Mouse (Mus musculus) E14TG2a.4 (cell line): ENCODE data around the gene Oxct1.

ENCODE experiments used
- H3K27me3 ChIP-seq: 2 replicates; pipeline ENCODE4 v1.6.1; 2014; ENCODE audit warnings: low read length, control low read depth; ENCODE audit not compliant: insufficient read depth
- H3K36me3 ChIP-seq: 2 replicates; pipeline ENCODE4 v1.6.1; 2014; ENCODE audit warnings: low read length, control low read depth; ENCODE audit not compliant: insufficient read depth
- H3K4me1 ChIP-seq: replicated peaks from 2 replicates; pipeline ENCODE4 v1.6.1; 2014; ENCODE audit warnings: low read depth, low read length, control low read depth
- H3K4me3 ChIP-seq: replicated peaks from 2 replicates; pipeline ENCODE4 v1.5.1; 2014; ENCODE audit warnings: mild to moderate bottlenecking, low read length
- H3K9me3 ChIP-seq: 2 replicates; pipeline ENCODE4 v1.6.1; 2014; ENCODE audit warnings: low read length, control low read depth
- CTCF ChIP-seq: conservative IDR thresholded peaks from 2 replicates; pipeline ENCODE4 v1.5.1; 2014; ENCODE audit warnings: low read length
- NANOG ChIP-seq: IDR thresholded peaks from 2 replicates; pipeline ENCODE4 v1.6.1; 2014; ENCODE audit warnings: borderline replicate concordance, low read length, mixed read lengths
- POU5F1 ChIP-seq: IDR thresholded peaks from 2 replicates; pipeline ENCODE4 v1.6.1; 2014; ENCODE audit warnings: low read length, borderline replicate concordance

Oxct1 gene

DNA sequence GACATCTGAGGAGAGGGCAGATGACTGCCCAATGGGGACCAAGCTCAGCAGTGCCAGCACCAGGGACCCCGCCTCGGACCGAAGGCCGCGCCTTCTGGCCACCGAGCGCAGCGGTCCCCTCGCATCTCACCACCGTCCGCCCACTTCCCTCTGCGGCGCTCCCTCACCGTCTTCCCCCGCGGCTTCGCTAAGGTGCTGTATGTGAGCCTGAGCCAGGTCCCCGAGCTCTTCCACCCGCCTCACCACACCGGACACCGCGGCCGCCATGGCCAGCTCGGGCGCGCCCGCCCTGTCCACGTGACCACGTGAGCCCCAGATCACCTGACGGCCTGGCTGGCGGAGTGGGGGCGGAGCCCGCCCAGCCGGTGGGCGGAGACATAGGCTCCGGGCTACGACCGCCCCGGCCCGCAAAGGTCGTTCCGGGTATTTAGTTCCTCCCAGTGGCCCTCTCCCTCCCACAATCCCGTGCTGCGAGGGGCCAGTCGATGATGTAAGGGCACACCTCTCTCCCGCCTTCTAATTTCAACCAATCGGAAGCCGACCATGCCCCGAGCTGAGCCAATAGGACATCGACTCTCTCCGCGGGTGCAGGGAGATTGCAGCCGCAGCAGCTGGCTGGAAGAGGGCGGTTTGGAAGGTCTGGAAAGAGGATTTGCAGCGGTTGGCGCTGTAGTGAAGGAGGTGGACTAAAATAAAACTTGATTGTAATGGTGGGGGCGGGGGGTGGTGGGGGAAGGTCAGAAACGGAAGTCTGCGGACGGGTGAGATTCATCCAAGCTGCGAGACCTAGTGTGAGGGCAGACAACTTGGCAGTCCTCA lies 30.5 kb upstream of the Oxct1 start, which contains the start of gene AW549877:
AW549877 (minus strand) TSS at position 297 of the 819 bp plus-strand sequence.
- H3K27me3 ChIP-seq = no peaks in the 10 kb centered on the region
- H3K4me1 ChIP-seq = peaks cover 39% of the 10 kb centered on the region
- no peaks in the 10 kb centered on the region for H3K9me3 ChIP-seq
- TF ChIP-seq POU5F1 = no peak
- no peak for TF ChIP-seq NANOG
- TF ChIP-seq CTCF = no peak
- H3K36me3 ChIP-seq = peaks cover 19% of the 10 kb centered on the region
- peak within 1 kb of the TSS; percentile 96 for H3K4me3 ChIP-seq

DNA sequence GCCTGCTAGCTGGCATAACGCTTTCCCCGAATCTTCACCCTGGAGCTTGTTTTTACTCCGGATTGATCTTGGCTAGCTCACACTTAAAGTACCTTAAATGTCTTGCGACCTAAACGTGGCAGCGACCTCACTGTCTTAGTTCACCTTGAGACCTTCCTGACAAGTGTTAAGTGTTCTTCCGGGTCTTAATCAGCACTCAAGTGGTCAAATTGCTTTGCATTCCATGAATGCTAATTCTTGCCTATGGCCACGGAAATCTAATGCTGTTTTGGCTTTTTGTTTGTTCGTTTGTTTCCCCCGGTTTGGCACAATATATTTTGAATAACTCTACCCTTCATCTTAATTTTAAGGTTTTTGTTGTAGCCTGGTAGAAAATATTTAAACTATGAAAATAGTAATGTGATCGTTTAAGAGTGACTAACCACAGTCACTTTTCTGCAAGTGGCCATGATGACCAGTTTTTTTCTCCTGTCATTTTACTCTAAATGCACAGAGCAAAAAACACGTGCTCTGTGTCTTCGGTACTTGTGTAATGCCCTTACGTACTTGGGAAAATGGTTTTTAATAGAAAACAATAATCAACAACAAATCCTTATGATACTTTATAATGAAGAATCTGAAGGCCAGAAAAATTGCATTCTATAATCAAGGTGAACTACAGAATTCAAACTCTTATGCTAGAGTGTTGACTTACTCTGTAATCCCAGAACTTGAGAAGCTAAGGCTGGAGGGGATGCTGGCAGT lies 29.7 kb upstream of the Oxct1 start:
- Histone ChIP-seq H3K9me3 (no peaks in the 10 kb centered on the region), H3K4me1 (peaks cover 35% of the 10 kb centered on the region), H3K27me3 (no peaks in the 10 kb centered on the region), H3K36me3 (peaks cover 12% of the 10 kb centered on the region), H3K4me3 (peak overlapping the region; percentile 77)
- TF ChIP-seq POU5F1 (no peak), NANOG (peak; percentile 60; the same call in 1 of the 2 replicates), CTCF (no peak)

DNA sequence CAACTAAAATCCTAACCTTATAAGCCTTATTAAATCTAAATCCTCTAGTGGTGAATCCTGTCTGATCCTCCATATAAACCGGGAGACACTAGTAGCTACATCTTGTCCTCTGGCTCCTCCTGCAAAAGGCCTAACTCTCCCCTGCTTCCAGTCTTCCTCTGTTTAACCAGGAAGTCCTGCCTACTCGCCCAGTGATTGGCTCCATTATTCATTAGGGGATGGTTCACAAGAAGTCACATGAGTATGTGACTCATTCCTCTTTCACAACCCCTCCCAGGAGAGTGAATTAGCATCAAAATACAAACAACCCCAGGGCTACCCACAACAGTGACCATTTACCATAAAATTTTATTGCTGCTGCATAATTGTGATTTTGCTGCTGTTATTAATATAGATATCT lies 27.0 kb upstream of the Oxct1 start:
- Histone ChIP-seq H3K4me1 (peaks cover 28% of the 10 kb centered on the region), H3K9me3 (0 out of 2 replicates have a peak, but pooled peaks cover 4% of the 10 kb centered on the region), H3K36me3 (no peaks in the 10 kb centered on the region), H3K4me3 (no peak overlapping the region; the same call in 1 of the 2 replicates), H3K27me3 (no peaks in the 10 kb centered on the region)
- TF ChIP-seq CTCF = no peak
- TF ChIP-seq POU5F1 = no peak
- TF ChIP-seq NANOG = no peak

DNA sequence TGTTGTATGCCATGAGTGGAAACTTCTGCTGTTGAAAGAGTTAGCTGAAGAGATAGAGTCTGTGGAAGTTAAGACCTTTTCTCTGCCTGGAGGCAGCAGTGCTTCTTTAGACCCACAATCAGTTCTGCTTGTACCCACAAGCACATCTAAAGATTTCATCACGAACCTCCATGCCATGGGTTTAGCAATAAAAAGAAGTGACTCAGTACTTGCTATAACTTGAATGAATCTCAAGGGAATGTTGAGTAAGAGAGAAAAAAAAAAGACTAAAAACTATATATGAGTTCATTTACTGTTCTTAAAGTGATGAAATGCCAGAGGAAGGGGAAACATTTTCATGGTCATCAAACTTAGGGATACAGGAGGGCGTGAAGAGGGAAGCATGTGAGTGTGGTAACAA lies 25.6 kb upstream of the Oxct1 start:
- TF ChIP-seq CTCF = no peak
- TF ChIP-seq POU5F1 = no peak
- TF ChIP-seq NANOG = no peak
- H3K4me1 ChIP-seq = peaks cover 20% of the 10 kb centered on the region
- H3K4me3 ChIP-seq = no peak overlapping the region
- H3K27me3 ChIP-seq = no peaks in the 10 kb centered on the region
- H3K9me3 ChIP-seq = peaks cover 16% of the 10 kb centered on the region
- H3K36me3 ChIP-seq = no peaks in the 10 kb centered on the region

DNA sequence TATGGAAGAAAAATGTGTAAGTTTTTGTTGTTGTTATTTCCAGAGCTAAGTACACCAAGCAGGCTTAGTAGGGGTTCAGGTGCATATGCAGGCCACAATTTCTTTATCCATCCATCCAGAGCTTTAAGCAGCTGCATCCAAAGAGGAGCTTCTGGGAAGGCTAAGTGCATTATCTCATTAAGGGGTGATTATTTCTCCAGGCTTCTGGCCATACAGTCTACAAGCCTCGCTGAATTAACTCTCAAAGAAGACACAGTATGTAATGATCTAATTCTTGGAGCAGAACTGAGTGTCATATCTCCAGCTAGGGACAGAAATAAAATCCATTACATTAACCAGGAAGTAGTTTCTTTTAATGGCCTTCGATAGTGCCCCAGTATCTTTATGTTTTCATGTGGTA lies 12.3 kb upstream of the Oxct1 start:
- no peak for TF ChIP-seq POU5F1
- TF ChIP-seq CTCF = no peak
- no peak for TF ChIP-seq NANOG
- Histone ChIP-seq H3K27me3 (no peaks in the 10 kb centered on the region), H3K4me1 (0 out of 2 replicates have a peak, but pooled peaks cover 2% of the 10 kb centered on the region), H3K9me3 (no peaks in the 10 kb centered on the region), H3K4me3 (no peak overlapping the region), H3K36me3 (no peaks in the 10 kb centered on the region)

DNA sequence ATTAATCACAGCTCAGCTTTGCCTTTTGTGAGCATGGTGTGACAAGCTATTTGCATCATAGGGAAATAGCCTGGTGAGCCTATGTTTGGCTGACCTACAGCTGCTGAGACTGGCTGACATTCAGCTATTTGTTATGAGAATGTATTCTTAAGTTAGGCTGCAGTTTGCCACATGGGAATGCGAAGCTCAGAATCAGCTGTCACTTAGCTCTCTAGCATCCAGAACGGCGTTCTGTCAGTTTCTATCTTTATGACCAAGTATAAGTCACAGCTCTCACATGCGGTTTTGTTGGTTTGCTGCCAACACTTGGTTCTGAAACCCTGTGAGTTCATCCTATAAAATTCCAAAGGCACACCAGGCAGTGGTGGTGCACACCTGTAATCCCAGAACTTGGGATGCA lies 5.5 kb upstream of the Oxct1 start:
- no peak overlapping the region for H3K4me3 ChIP-seq
- TF ChIP-seq NANOG (no peak), POU5F1 (no peak)

DNA sequence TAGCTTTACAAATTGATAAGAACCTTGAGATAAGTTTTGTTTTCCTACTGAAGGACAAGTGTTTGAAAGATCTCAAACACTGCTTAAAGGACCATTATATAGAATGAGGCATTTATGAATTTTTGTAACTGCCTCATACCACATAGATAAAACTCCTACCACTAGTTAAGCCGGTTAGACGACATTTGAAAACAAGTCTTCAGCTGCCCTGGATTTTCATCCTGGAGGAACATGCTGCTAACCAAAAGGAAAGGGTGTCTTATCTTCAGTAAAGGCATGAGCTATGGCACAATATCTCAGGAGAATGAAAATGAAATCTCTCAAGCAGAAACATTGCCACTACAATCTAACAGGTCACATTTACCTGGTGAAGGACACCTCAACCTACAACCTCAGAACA lies 2.4 kb upstream of the Oxct1 start:
- Histone ChIP-seq H3K4me1 (peaks cover 27% of the 10 kb centered on the region), H3K36me3 (no peaks in the 10 kb centered on the region), H3K9me3 (no peaks in the 10 kb centered on the region), H3K4me3 (no peak overlapping the region), H3K27me3 (peaks cover 17% of the 10 kb centered on the region)
- no peak for TF ChIP-seq NANOG
- no peak for TF ChIP-seq POU5F1
- no peak for TF ChIP-seq CTCF

More for the DNA sequence above, 5.5 kb upstream of the Oxct1 start:
- H3K27me3 ChIP-seq = peaks cover 15% of the 10 kb centered on the region
- H3K36me3 ChIP-seq = no peaks in the 10 kb centered on the region
- peaks cover 10% of the 10 kb centered on the region for H3K4me1 ChIP-seq
- no peaks in the 10 kb centered on the region for H3K9me3 ChIP-seq

DNA sequence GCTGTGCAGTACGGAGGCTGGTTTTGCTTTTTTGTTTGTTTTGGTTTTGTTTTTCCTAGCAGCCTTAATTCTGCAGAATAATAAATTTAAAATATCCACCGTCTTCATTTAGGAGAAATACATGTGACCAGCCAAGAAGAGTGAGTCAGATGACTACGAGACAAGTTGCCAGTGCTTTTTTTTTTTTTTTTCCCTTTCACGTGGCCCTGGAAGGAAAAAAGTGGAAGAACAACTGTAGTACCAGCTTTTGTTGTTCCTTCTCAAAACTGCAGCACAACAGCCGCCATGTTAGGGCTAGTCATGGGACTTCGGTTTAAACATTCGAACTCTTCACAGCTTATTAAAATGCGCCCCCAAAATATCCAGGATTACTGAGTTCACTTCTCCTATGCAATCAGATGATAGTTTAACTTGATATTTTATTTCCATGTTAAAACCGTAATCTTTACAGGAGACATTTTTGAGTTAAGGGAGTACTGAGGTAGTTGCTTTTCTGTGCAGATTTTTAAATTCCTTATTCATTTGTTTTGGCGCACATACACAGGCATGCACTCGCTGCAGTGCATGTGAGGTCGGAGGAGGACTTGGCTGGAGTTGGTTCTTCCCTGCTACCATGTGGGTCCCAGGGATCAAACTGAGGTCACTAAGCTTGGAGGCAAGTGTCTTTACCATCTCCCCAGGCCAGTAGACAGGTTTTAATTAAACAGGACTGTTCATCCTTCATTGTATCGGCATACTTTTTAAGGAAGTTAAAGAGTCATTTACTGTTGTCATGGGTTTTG lies 1.3 kb upstream of the Oxct1 start:
- peaks cover 17% of the 10 kb centered on the region for H3K27me3 ChIP-seq
- H3K9me3 ChIP-seq = no peaks in the 10 kb centered on the region
- no peak for TF ChIP-seq POU5F1
- TF ChIP-seq CTCF = no peak
- no peak for TF ChIP-seq NANOG
- H3K4me1 ChIP-seq = peaks cover 27% of the 10 kb centered on the region
- 0 out of 2 replicates have a peak overlapping the region, but pooled peaks have one; percentile 94 for H3K4me3 ChIP-seq
- H3K36me3 ChIP-seq = no peaks in the 10 kb centered on the region
